Mouse (Mus musculus) erythroblast, embryonic 14.5 days (primary cell): ENCODE data around the gene Pilra. TPM values are rescaled to one million over a fixed set of nuclear protein-coding genes. Genes with fewer than 3 reads are reported as not detected.

Experiments used
- H3K27me3 ChIP-seq: 2 replicates; pipeline ENCODE4 v1.6.1; 2012; ENCODE audit warnings: inconsistent platforms; ENCODE audit not compliant: control insufficient read depth
- H3K36me3 ChIP-seq: 2 replicates; pipeline ENCODE4 v1.6.1; 2012; ENCODE audit warnings: mild to moderate bottlenecking, inconsistent platforms; ENCODE audit not compliant: control insufficient read depth
- H3K4me1 ChIP-seq: 2 replicates; pipeline ENCODE4 v1.6.1; 2012; ENCODE audit warnings: inconsistent platforms; ENCODE audit not compliant: control insufficient read depth
- H3K4me3 ChIP-seq: replicated peaks from 2 replicates; pipeline ENCODE3; 2012; ENCODE audit warnings: moderate library complexity, mild to moderate bottlenecking, inconsistent platforms
- H3K9me3 ChIP-seq: 2 replicates; pipeline ENCODE4 v1.6.1; 2012; ENCODE audit warnings: low read length, inconsistent platforms, mixed read lengths; ENCODE audit not compliant: control insufficient read depth
- GATA1 ChIP-seq: IDR thresholded peaks from 2 replicates; pipeline ENCODE4 v1.6.1; 2012; ENCODE audit warnings: low read length, inconsistent platforms, mixed read lengths
- TAL1 ChIP-seq: IDR thresholded peaks from 3 replicates; pipeline ENCODE4 v1.6.1; 2012; ENCODE audit warnings: low read length, inconsistent platforms, mixed read lengths
- polyA plus RNA-seq: library from polyadenylated mRNA; stranded (reverse); fragments of >175 nt; gene quantifications from 2 replicates; pipeline ENCODE4 v1.2.3, GENCODE M21; 2012

Pilra gene
- polyA plus RNA-seq, 1 experiment, result not detected

DNA sequence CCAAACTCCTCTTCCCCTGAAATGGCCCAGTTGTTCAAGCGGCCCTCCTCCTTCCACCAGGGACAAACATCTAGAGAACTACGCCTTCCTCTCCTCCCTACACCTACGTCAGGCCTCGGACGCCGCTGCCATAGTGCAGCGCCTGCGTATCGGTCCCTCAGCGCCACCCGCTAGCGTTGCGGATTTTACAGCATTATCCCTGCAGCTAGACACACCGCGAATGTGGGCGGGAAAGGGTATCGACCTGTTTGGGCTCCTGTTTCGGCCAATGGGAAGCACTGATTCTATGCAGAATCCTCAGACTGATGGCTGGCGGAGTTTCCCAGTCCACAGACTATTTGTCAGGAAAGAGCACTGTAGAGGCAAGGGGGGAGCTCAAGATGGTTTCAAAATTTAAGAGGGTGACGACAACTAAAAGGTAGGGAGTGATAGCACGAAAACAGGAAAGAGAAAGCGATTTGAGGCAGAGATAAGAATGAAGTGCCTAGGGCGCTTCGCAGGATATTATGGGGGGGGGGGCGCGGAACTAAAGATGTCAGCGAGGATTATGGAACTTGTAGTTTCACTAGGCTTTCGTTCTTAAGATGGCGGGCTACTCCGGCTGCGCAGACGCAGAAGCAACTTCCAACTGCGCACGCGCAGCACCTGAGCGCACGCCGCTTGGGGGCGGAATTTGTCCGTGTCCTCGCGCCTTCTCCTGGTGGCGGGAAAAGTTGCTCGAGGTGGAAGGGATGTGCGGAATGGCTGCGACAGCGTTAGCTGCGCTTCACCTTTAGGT is 48.7 kb downstream of the Pilra start, which contains the start of the genes Mepce and Zcwpw1:
Gene Mepce (minus strand): TSS at position 505 of the 778 bp plus-strand sequence.
Gene Zcwpw1 (plus strand): TSS at position 648 of the 778 bp plus-strand sequence.
- H3K9me3 ChIP-seq, result peaks cover 6% of the 10 kb centered on the region
- TF ChIP-seq TAL1 (no peak), GATA1 (no peak)
- peaks cover 4% of the 10 kb centered on the region for H3K27me3 ChIP-seq
- peaks cover 52% of the 10 kb centered on the region for H3K4me1 ChIP-seq
- peaks cover 30% of the 10 kb centered on the region for H3K36me3 ChIP-seq
- peak within 1 kb of the TSS; percentile 76 for H3K4me3 ChIP-seq

DNA sequence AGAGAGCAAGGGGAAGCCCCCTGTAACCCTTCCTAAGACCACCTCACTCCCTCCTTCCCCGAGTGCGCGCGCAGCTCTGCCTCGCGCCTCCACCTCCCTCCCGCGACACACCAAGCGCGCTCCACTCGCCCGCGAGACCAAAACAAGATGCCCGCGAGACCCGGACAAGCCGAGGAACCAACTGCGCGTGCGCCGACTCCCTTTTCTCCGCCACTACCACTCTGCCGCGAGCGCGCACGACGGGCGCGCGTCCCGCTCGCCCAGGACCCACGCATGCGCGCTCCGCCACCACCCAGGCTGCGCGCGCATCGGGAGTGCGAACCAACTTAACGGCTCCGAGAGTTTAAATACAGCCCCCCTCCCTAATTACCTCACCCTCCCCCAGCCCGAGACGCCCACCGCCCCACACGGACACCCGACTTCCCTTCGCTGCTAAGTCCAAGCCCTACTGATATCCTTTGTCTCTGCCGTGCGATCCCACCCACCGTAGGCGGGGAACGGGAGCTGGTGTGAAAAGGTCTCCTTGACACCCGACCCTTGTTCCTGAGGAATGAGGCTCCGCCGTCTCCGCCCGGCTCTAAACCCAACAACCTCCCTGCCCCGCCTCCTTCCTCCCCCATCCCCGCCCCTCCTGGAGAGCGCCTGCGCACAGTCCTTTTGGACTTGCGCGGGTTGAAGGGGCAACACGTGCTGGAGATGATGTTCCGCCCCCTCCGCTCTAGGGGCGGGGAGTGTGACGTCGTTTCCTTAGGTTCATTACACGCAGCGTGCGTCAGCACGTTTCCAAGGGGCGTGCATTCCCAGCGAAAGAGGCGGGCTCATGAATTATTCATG is 49.8 kb downstream of the Pilra start:
- Histone ChIP-seq H3K9me3 (peaks cover 6% of the 10 kb centered on the region), H3K36me3 (peaks cover 40% of the 10 kb centered on the region), H3K27me3 (peaks cover 4% of the 10 kb centered on the region), H3K4me1 (peaks cover 62% of the 10 kb centered on the region), H3K4me3 (peak overlapping the region; percentile 76)
- TF ChIP-seq TAL1, result no peak
- TF ChIP-seq GATA1, result no peak

DNA sequence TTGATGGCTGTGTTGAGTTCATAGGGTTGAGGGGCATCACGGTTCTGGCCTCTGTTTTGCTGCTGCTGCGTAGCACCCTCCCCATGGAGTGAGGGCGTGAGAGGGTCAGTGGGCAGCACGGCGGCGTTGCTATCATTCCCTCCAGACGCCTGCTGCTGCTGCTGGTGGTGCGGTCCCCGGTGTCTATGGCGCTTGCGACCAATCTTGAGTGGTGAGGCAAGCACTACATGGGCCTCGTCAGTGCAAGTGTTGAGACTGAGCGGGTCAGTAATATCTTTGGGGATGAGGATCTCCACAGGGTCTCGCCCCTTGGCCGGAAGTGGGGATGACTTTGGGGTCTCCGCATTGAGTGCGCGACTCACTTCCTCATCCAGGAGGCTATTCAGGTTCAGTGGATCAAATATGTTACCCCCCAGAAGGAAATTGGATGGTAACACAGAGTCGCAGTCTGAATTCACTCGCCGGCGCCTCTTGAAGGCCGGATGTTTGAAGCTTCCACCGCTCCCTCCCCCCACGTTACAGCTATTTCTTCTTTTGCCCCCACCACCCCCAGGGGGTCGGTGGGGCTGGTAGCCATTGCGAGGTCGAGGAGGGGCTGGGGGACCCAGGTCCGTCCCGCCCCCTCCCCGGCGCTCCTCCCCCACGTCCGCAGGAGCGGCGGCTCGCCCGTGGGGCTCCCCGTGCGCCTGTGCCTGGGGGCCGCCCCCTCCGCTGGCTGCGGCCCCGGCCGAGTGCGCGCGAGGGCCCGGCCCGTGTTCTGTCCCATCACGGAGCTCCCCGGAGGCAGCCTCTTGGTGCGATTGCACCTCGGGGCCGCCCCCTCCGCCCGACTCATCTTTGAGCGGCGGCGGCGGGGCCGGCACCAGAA is 50.7 kb downstream of the Pilra start:
- Histone ChIP-seq H3K4me1 (peaks cover 70% of the 10 kb centered on the region), H3K4me3 (peak overlapping the region; percentile 76), H3K27me3 (peaks cover 4% of the 10 kb centered on the region), H3K36me3 (peaks cover 49% of the 10 kb centered on the region), H3K9me3 (peaks cover 6% of the 10 kb centered on the region)
- TF ChIP-seq GATA1 (no peak), TAL1 (no peak)

DNA sequence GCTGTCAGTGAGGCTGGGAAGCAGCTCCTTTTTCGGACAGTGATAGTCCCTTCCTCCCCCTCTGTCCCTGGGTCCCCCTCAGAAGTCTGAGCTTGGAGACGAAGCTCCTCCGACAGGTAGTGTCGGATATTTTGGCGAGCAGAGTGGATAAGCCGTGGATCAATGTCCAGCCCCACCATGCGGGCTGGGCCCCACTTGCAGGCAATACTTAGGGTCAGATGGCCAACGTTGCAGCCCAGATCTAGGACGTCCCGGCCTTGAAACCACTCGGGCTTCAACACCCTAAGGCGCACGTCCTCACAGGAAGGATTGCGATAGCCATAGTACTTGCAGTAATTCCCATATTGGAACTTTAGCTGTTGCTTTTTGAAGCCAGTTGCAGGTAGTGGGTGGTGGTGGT is 51.5 kb downstream of the Pilra start:
- TF ChIP-seq TAL1, result no peak
- no peak for TF ChIP-seq GATA1
- H3K9me3 ChIP-seq, result peaks cover 6% of the 10 kb centered on the region
- peaks cover 58% of the 10 kb centered on the region for H3K36me3 ChIP-seq
- peak overlapping the region; percentile 76 for H3K4me3 ChIP-seq
- peaks cover 78% of the 10 kb centered on the region for H3K4me1 ChIP-seq
- peaks cover 4% of the 10 kb centered on the region for H3K27me3 ChIP-seq

DNA sequence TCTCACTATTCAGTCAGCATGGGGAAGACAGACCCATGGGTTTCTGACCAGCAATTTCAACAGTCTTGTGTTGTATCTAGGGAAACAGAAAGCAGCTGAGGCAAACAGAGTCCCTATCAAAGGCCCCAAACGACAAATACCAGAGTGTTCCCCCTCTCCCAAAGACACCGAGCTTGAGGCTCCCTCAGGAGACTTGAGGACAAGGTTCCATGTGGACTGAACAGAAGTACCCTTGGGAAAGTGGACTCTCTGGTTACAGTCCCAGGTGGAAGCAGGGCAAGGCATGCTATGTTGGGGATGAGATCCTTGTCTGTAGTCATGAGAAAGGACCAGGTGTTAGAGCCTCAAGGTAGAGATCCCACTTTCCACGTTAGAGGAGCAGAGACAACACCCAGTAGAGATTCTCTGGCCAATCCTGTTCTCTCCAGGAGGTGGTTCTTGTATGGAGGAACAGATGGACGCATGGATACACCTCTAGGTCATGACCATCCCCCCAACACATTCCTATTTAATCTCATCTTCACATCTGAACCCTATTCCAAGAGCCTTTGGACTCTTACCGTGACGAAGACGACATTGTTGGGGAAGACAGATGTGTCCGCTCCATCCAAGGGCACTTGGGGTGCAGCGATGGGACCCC is 52.1 kb downstream of the Pilra start:
- Histone ChIP-seq H3K36me3 (peaks cover 59% of the 10 kb centered on the region), H3K27me3 (peaks cover 4% of the 10 kb centered on the region), H3K4me3 (peak overlapping the region; percentile 76), H3K9me3 (peaks cover 6% of the 10 kb centered on the region), H3K4me1 (peaks cover 82% of the 10 kb centered on the region)
- TF ChIP-seq GATA1 (no peak), TAL1 (no peak)

DNA sequence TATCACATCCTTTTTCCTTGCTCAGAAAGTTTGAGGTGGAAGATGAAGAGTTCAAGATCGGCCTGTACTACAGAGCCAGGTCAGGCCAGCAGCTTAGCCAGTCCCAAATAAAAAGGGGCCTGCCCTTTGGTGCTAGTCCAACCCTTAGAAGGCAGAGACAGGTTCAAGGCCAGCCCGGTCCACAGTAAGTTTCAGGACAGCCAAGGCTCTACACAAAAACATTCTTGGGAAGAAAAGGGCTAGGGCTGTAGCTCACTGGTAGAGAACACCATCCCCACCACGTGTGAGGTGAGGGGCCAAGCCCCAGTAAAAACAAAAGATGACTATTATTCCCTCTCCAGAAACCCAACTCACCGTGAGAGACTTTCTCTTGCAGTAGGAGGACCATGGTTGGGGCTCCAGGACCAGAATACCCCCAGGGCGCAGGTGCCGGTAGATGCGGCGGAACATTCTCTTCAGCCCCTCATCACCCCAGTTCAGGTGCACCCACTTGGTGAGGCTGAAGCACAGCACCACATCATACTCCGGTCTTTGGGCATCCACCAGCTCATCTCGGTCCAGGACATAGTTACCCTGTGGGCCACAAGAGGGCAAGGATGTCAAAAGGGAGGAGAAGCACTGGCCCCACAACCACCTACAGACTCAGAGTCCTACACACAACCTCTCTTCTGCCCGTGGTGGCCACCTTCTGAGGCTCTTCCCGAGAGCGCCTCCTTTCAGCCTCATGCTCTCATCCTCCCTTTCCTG is 53.1 kb downstream of the Pilra start:
- peaks cover under 1% of the 10 kb centered on the region for H3K27me3 ChIP-seq
- peaks cover 3% of the 10 kb centered on the region for H3K9me3 ChIP-seq
- peak overlapping the region; percentile 23 for H3K4me3 ChIP-seq
- peaks cover 85% of the 10 kb centered on the region for H3K4me1 ChIP-seq
- H3K36me3 ChIP-seq, result peaks cover 59% of the 10 kb centered on the region
- TF ChIP-seq TAL1, result no peak
- TF ChIP-seq GATA1, result no peak

DNA sequence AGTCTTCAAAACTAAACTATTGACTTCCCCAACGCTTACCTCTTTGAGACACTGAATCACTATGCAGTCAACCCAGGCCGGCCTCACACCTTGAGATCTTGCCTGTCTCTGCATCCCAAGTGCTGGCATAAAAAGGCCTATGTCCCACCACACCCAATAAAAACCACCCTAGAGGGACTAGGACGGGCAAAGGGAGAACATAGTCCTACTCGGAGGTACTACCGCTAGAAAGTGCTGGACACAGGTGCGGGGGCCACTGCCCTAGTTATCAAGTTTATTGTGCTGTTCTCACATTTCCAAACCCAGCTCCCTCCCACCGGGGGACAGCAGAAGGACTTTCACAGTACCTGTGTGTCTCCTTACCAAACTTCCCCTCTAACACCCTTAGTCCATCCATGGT is 54.4 kb downstream of the Pilra start:
- H3K4me3 ChIP-seq, result no peak overlapping the region
- peaks cover 59% of the 10 kb centered on the region for H3K36me3 ChIP-seq
- H3K4me1 ChIP-seq, result peaks cover 89% of the 10 kb centered on the region
- H3K27me3 ChIP-seq, result no peaks in the 10 kb centered on the region
- H3K9me3 ChIP-seq, result no peaks in the 10 kb centered on the region
- no peak for TF ChIP-seq TAL1
- TF ChIP-seq GATA1, result no peak
